Mouse (Mus musculus): ENCODE measurements around the gene 4933434E20Rik. TPM values are rescaled to one million over a fixed set of nuclear protein-coding genes. Genes with fewer than 3 reads are reported as not detected.

The 4933434E20Rik gene
- polyA plus RNA-seq, 1 experiment from 2014 or later = 158 TPM

DNA sequence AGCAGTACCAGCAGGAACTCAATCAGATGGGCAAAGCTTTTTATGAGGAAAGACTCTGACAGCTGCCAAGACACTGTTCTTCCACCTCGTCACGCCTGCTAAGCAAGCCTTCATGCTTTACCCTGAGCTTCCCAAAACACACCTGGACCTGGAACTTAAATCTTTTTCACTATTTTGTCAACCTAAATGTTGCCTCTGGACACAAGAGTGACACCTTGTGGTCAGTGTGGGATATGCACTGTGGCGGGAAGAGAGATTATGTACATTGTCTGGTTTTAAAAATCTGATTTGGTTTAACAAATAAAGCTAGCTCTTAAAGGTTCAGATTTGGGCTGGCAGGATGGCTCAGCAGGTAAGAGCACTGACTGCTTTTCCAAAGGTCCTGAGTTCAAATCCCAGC, 14.1 kb downstream of the 4933434E20Rik start:
- no peak overlapping the region; the same call in 1 of the 2 replicates for H3K27ac ChIP-seq
- no peaks in the 10 kb centered on the region for H3K4me1 ChIP-seq
- WGBS = 40% methylated on average over 3 of the region's 3 CpGs
- no peaks in the 10 kb centered on the region for H3K27me3 ChIP-seq
- H3K9ac ChIP-seq = no peak overlapping the region
- ATAC-seq (ENCODE audit: low FRiP score, low read depth) = no peak
- peaks cover 45% of the 10 kb centered on the region for H3K36me3 ChIP-seq
- H3K9me3 ChIP-seq = no peaks in the 10 kb centered on the region
- H3K4me3 ChIP-seq = no peak overlapping the region
- H3K4me2 ChIP-seq (replicated peaks) = no peak overlapping the region

DNA sequence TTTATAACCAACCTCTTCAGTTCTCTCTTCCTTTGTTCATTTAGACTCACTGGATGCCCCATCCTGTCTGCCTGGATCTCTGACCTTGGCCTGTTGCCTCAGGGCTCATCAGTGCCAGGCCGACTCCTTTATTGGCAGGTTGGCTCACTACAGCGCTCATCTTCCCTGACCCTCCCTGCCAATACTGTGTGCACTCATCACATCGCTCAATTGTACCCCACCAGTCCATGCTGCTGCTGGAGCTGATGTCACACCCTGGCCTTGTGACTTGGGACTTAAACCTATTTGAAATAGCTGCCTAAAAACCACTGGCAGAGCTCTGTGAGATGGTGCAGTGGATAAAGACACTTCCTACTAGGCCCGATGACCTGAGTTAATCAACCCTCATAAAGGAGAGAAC, 16.4 kb downstream of the 4933434E20Rik start:
- H3K4me3 ChIP-seq = no peak overlapping the region
- H3K9ac ChIP-seq = no peak overlapping the region
- H3K27me3 ChIP-seq = no peaks in the 10 kb centered on the region
- H3K36me3 ChIP-seq = peaks cover 22% of the 10 kb centered on the region
- H3K4me2 ChIP-seq (replicated peaks) = no peak overlapping the region
- ATAC-seq (ENCODE audit: low FRiP score, low read depth) = no peak
- no peaks in the 10 kb centered on the region for H3K4me1 ChIP-seq
- H3K27ac ChIP-seq = no peak overlapping the region
- H3K9me3 ChIP-seq = no peaks in the 10 kb centered on the region
- 86% methylated on average over 4 of the region's 4 CpGs for WGBS

DNA sequence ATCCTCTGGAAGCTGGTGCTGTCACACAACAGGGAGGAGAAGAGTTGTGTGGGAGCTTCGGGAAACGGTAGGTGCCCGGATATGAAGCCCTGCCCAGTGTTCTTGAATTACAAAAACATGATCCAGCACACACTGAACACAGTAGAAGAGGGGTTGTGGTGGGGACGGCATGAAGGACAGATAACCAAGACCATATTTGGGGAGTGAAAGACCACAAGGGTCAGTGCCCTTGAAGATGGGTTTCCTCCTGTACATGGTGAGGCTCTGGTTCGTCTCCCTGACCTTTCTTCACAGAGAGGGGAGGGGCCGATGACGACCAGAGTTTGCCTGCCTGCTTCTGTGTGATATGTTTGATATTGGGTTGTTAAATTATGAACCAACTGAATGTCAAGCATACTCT, 18.3 kb downstream of the 4933434E20Rik start:
- Histone ChIP-seq H3K27ac (no peak overlapping the region), H3K9ac (no peak overlapping the region), H3K36me3 (peaks cover 8% of the 10 kb centered on the region), H3K4me3 (no peak overlapping the region), H3K4me1 (no peaks in the 10 kb centered on the region), H3K9me3 (no peaks in the 10 kb centered on the region), H3K4me2 (replicated peaks) (no peak overlapping the region), H3K27me3 (no peaks in the 10 kb centered on the region)
- 74% methylated on average over 7 of the region's 7 CpGs for WGBS
- ATAC-seq (ENCODE audit: low FRiP score, low read depth) = no peak

GRCm38 (mm10) chr3:90072294-90072693, 20.9 kb downstream of the 4933434E20Rik start, which contains the start of gene Tpm3:
Tpm3 (plus strand) TSS chr3:90072649.
- ATAC-seq (ENCODE audit: low FRiP score, low read depth) = no peak
- Histone ChIP-seq H3K4me2 (replicated peaks) (no peak within 1 kb of the TSS), H3K4me3 (no peak within 1 kb of the TSS), H3K9me3 (no peaks in the 10 kb centered on the region), H3K27me3 (no peaks in the 10 kb centered on the region), H3K36me3 (no peaks in the 10 kb centered on the region), H3K4me1 (peaks cover 5% of the 10 kb centered on the region), H3K27ac (no peak within 1 kb of the TSS), H3K9ac (no peak within 1 kb of the TSS)
- WGBS = 67% methylated on average over 4 of the region's 4 CpGs

DNA sequence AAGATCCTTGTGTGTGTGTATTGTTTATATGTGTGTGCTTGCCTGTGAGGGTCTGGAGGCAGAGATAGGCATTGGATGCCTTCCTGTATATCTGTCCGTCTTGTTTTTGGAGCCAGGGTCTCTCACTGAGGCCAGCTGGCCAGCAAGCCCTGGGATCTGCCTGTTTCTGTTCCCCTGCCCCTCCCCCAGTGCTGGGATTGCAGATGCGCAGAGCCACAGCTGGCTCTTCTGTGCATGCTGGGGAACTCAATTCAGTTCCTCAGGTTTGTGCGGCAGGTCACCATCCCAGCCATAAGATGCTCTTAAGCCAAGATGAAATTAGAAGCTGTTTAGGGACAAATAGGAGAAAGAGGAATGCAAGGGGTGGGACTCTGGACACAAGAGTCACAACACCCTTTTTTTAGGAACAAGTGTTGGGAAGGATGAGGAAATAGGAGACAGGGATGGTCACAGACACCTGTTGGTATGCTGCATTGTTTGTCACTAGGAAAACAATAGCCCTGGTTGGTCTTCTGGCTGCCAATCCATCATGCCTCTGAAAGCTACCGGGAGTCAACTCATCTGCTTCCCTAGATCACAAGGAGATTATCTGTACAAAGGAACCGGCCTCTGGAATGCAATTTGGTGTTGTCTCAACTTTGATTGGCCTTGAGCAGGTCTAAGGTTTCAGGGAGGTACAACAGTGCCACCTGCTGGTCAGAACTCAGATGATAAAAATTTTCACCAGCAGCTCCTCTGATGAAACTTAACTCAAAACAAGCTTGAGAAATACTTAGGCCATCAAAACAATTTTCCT, 25.7 kb downstream of the 4933434E20Rik start:
- H3K36me3 ChIP-seq = no peaks in the 10 kb centered on the region
- H3K4me3 ChIP-seq = no peak overlapping the region
- H3K4me1 ChIP-seq = peaks cover 29% of the 10 kb centered on the region
- H3K27me3 ChIP-seq = no peaks in the 10 kb centered on the region
- H3K4me2 ChIP-seq (replicated peaks) = peak overlapping the region; percentile 43
- H3K9me3 ChIP-seq = no peaks in the 10 kb centered on the region
- H3K27ac ChIP-seq = no peak overlapping the region
- WGBS = 11% methylated on average over 5 of the region's 5 CpGs
- H3K9ac ChIP-seq = peak overlapping the region; percentile 31; the same call in 1 of the 2 replicates
- ATAC-seq (ENCODE audit: low FRiP score, low read depth) = 0 out of 2 replicates have a peak, but pooled peaks have one; percentile 3

GRCm38 (mm10) chr3:90078224-90078623, 26.8 kb downstream of the 4933434E20Rik start:
- peaks cover 39% of the 10 kb centered on the region for H3K4me1 ChIP-seq
- H3K27me3 ChIP-seq = no peaks in the 10 kb centered on the region
- no peak overlapping the region for H3K4me3 ChIP-seq
- ATAC-seq (ENCODE audit: low FRiP score, low read depth) = no peak
- no peak overlapping the region for H3K27ac ChIP-seq
- H3K9ac ChIP-seq = no peak overlapping the region
- H3K9me3 ChIP-seq = no peaks in the 10 kb centered on the region
- H3K36me3 ChIP-seq = no peaks in the 10 kb centered on the region
- H3K4me2 ChIP-seq (replicated peaks) = no peak overlapping the region
- 45% methylated on average over 5 of the region's 5 CpGs for WGBS

DNA sequence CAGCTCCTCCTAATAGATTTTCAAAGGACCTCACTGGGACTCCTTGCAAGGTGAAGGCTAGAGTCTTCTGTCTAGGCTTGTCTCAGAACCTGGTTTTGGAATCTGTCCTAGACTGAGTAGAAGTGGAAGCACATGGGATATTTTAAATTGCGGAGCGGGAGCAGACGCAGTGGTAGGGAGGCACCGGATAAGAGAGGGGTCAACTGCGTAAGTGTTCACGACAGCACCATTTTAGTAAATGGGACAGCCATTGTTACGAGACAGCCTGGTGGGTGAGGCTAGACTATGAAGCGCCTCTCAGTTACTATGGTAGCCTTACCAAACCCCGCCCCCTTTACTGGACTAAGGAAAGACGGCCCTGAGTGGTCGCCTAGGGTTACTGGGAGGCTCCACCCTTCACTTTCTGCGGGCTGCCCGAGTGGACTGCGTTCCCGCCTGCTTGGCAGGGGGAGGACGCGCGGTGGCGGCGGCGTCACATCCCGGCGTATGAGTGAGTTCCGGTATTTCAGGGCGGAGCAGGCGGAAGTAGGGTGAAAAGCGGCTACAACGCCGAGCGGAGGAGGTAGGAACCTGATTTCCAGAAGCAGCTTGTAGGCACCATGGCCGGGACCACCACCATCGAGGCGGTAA, 27.8 kb downstream of the 4933434E20Rik start:
- Histone ChIP-seq H3K4me3 (peak overlapping the region; percentile 90), H3K27ac (peak overlapping the region; percentile 97), H3K27me3 (no peaks in the 10 kb centered on the region), H3K9me3 (no peaks in the 10 kb centered on the region), H3K9ac (peak overlapping the region; percentile 90), H3K4me1 (peaks cover 49% of the 10 kb centered on the region), H3K36me3 (peaks cover 1% of the 10 kb centered on the region; the same call in 1 of the 2 replicates), H3K4me2 (replicated peaks) (peak overlapping the region; percentile 79)
- ATAC-seq (ENCODE audit: low FRiP score, low read depth) = peak; percentile 94
- WGBS = under 1% methylated on average over 33 of the region's 33 CpGs

DNA sequence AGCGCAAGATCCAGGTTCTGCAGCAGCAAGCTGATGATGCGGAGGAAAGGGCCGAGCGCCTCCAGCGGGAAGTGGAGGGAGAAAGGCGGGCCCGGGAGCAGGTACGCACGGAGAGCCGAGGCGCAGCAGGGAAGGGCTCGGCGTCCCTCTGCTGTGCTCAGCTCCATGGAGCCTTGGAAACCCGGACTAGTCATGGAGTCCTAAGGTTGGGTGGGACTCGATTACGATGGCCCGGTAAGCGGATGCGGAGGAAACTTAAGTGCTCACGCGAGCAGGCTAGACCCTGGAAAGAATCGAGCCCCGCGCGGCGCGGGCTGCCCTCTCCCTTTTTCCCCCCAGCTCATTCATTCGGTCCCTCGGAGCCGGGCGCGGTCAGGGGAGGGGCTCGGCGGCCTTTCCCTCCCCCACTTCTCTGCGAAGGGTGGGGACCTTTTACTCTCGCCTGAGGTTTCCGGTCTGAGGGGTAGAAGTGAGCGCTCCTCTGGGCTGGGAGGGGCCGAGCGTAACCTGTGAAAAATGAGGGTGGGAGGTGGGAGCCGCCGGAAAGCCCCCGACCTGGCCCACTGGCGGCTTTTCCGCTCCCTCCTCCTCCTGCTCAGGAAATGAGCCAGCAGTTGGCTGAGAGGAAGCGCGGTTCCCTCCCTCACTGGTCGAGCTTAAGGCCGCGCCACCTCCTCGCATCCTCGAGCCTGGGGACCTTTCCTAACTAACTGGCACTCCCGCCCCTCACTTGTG, 28.5 kb downstream of the 4933434E20Rik start:
- peak overlapping the region; percentile 97 for H3K27ac ChIP-seq
- H3K9ac ChIP-seq = peak overlapping the region; percentile 90
- peak overlapping the region; percentile 90 for H3K4me3 ChIP-seq
- under 1% methylated on average over 53 of the region's 53 CpGs for WGBS
- H3K36me3 ChIP-seq = peaks cover 3% of the 10 kb centered on the region; the same call in 1 of the 2 replicates
- no peaks in the 10 kb centered on the region for H3K27me3 ChIP-seq
- H3K9me3 ChIP-seq = no peaks in the 10 kb centered on the region
- peak overlapping the region; percentile 79 for H3K4me2 ChIP-seq (replicated peaks)
- peak; percentile 62 for ATAC-seq (ENCODE audit: low FRiP score, low read depth)
- peaks cover 56% of the 10 kb centered on the region for H3K4me1 ChIP-seq

GRCm38 (mm10) chr3:90080498-90080863, 29.0 kb downstream of the 4933434E20Rik start:
- Histone ChIP-seq H3K4me2 (replicated peaks) (peak overlapping the region; percentile 79), H3K36me3 (peaks cover 3% of the 10 kb centered on the region; the same call in 1 of the 2 replicates), H3K4me1 (peaks cover 58% of the 10 kb centered on the region), H3K4me3 (peak overlapping the region; percentile 90), H3K9me3 (no peaks in the 10 kb centered on the region), H3K27ac (peak overlapping the region; percentile 97), H3K27me3 (no peaks in the 10 kb centered on the region), H3K9ac (peak overlapping the region; percentile 90)
- no peak for ATAC-seq (ENCODE audit: low FRiP score, low read depth)
- WGBS = 2% methylated on average over 6 of the region's 6 CpGs

- peak overlapping the region; percentile 79 for H3K4me2 ChIP-seq (replicated peaks)
- peaks cover 9% of the 10 kb centered on the region for H3K36me3 ChIP-seq
- H3K4me1 ChIP-seq = peaks cover 58% of the 10 kb centered on the region
- H3K27ac ChIP-seq = peak overlapping the region; percentile 3; the same call in 1 of the 2 replicates
- no peaks in the 10 kb centered on the region for H3K27me3 ChIP-seq
- H3K9ac ChIP-seq = peak overlapping the region; percentile 27
- WGBS = 80% methylated on average over 5 of the region's 5 CpGs
- no peak for ATAC-seq (ENCODE audit: low FRiP score, low read depth)
- H3K4me3 ChIP-seq = peak overlapping the region; percentile 90
- H3K9me3 ChIP-seq = no peaks in the 10 kb centered on the region
Observed at GRCm38 (mm10) chr3:90081365-90082240, 30.2 kb downstream of the 4933434E20Rik start.

DNA sequence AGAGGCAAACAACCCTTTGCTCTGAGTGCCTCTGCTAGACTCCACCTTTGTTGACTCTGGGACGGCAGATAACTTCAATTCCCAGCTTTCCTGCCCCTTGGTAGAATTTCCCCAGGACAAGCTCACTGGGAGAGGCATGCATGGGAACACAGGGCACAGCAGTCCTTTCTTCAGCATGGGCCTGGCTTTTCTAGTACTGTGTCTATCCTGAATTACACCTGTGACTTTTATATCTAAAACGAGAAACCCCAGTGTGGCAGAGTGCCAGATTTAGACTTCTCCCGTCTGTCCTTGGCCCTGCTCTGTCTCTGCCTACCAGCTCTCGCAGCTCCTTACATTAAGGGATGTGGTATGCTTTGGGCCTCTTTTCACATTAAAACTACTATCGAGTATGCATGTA, 31.6 kb downstream of the 4933434E20Rik start:
- H3K4me3 ChIP-seq = no peak overlapping the region
- WGBS = 56% methylated on average over 5 of the region's 5 CpGs

More for the DNA sequence above, 31.6 kb downstream of the 4933434E20Rik start:
- peak overlapping the region; percentile 79 for H3K4me2 ChIP-seq (replicated peaks)
- no peaks in the 10 kb centered on the region for H3K9me3 ChIP-seq
- ATAC-seq (ENCODE audit: low FRiP score, low read depth) = no peak
- peaks cover 23% of the 10 kb centered on the region for H3K36me3 ChIP-seq
- H3K4me1 ChIP-seq = peaks cover 51% of the 10 kb centered on the region
- no peak overlapping the region for H3K9ac ChIP-seq
- no peaks in the 10 kb centered on the region for H3K27me3 ChIP-seq
- no peak overlapping the region for H3K27ac ChIP-seq
